Mouse (Mus musculus) bone marrow, adult 2 months (tissue): ENCODE measurements around the gene Crocc2.

ENCODE experiments used
- CTCF ChIP-seq: fragments of 200-500 bp; IDR thresholded peaks from 2 replicates; pipeline ENCODE4 v1.5.1; 2011; ENCODE audit warnings: low read length, control low read depth; ENCODE audit not compliant: control insufficient read depth, insufficient read depth
- POLR2A ChIP-seq: fragments of 200-500 bp; IDR thresholded peaks from 2 replicates; pipeline ENCODE4 v1.6.1; 2011; ENCODE audit warnings: low read depth, mild to moderate bottlenecking, control low read depth, low read length, borderline replicate concordance; ENCODE audit not compliant: control insufficient read depth

GRCm38 (mm10) chr1:93212441-93212840 lies 43.9 kb downstream of the Crocc2 start:
- TF ChIP-seq CTCF (no peak), POLR2A (no peak)
